Mouse (Mus musculus) T-helper 2 cell (primary cell): ENCODE measurements around the gene Tm7sf3.

Source experiments
- in situ Hi-C: fragments of 300-600 bp; cut with MboI, MseI; formaldehyde crosslinking; loops from one replicate; pipeline ENCODE4 v1.15.1; 2025; ENCODE audit warnings: high pct_unique_total_duplicates

Tm7sf3 gene

DNA sequence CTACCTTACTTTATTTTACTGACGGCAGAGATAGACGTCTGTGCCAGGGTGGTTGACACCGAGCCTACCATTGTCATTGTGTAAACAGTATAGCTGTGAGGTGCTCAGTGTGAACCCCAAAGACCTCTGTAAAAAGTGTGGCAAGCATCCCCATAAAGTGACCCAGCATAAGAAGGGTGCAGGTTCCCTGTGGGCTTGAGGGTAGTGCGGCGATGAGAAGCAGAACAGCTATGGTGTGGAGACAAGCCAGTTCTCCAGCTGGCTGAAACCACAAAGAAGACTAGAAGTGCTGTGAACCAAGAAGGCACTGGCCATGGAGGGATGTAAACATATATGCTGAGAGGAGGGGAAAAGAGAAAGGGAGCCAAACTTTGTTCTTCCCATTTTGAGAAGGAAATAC is 19.0 kb upstream of the Tm7sf3 start:
- in situ Hi-C loops: loop anchor here (5.0 kb wide), 1 partner anchor 111 kb away; no protein-coding TSS in a partner anchor

DNA sequence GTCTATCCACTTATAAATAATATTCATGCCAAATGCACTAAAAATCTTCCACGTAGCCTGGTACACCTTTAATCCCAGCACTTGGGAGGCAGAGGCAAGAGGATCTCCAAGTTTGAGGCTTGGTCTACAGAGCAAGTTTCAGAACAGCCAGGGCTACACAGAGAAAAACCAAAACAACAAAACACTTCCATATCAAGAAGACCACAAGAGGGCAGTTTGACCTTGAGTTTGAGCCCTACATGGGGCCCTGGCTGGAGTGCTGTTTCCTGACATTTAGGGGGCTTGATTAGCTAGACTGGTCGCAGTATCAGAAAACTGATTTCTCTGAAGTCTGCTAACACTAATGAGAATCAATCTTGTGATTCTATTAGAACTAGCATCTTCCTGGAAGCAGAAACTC is 18.0 kb upstream of the Tm7sf3 start:
- in situ Hi-C loops: loop anchor here (5.0 kb wide), 1 partner anchor 112 kb away; no protein-coding TSS in a partner anchor

DNA sequence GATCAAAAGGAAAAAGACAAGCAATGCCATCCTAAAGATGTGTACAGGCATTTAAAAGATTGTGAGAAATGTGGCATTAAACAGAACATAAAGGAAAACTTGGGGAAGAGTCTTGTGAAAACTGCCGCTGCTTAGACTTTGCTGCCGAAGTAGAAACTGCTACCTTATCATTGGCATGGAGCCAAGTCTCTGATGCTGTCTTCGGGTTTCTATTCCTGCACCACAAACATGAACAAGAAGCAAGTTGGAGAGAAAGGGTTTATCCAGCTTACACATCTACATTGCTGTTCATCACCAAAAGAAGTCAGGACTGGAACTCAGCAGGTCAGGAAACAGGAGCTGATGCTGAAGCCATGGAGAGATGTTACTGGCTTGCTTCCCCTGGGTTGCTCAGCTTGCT is 10.6 kb upstream of the Tm7sf3 start:
- in situ Hi-C loops: no loop called here

DNA sequence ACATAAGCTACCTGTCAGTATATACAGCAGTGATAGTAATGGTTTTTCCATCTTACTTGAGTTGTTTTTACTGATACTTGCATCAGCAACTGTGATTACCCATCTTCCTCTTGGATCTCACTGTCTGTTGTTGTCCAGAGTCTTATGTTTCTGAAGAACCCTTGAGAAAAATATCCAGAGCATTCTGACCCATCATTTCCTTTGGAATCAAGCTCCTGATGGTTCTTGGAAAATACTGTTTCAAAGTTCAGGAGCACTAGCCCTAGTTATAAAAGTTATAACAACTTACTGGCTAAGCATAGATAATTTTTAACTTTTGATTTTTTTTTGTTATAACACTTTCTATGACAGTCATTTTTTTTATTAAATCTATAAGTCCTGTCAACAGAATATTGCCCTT is 8.8 kb upstream of the Tm7sf3 start:
- in situ Hi-C loops: no loop called here

DNA sequence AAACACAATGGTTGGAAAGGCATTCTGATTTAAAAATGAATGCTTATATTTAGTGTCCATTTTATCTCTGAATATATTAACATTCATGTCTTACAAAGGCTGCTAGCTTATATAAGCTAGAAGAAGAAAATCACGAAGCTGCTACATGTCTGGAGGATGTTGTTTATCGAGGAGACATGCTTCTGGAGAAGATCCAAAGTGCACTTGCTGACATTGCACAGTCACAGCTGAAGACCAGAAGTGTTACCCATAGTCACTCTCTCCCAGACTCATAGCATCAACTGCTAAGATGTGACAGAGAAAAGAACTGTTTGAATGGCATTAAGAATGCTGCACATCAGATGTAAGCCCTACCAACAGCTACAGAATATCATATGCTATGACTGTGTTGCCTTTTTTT is 7.4 kb upstream of the Tm7sf3 start:
- in situ Hi-C loops: no loop called here

DNA sequence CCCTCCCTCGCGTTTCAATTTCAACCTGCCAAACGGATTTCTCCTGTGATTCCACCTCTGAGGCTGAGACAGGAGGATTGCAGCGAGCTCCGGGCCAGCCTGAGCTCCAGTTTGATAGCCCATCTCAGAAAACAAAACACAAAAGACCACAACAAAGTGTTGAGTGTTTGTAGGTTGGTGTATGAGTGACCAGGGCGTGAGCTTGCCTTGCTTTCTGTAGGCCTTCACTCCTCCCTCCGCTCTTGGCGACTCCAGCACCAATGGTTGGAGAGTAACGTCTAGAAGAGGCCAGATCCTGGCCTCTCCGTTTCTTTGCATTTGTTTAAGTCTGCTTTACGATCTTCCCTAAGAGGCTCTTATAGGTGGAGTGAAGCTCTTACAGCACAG is 553 bp upstream of the Tm7sf3 start:
- in situ Hi-C loops: loop anchor here (5.0 kb wide), 1 partner anchor 66 kb away; the partner anchor contains the start of genes Fgfr1op2 and Ints13

DNA sequence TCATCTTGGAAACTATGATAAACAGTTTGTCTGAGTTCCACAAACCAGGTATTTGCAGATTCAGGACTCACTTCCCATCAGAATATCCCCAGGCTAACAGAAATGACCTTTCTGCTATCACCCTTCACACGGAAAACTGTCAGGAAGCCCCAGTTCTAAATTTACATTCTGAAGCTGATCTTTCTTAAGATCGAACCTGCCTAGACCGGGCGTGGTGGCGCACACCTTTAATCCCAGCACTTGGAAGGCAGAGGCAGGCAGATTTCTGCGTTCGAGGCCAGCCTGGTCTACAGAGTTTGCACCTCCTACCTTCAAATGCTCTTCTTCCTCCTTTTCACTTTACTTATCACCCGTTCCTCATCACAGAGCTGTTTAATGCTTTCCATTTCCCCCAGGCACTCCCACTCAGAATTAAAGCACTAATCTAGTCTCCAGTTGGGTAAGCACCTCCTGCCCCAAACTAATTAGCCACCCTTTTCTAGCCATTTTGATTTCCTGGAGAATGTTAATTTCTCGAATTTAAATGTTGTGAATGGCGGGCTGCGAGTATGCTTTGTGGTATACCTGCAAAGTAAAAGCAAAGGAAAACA is 908 bp downstream of the Tm7sf3 start:
- in situ Hi-C loops: loop anchor here (5.0 kb wide), 1 partner anchor 64 kb away; the partner anchor contains the start of genes Fgfr1op2 and Ints13

DNA sequence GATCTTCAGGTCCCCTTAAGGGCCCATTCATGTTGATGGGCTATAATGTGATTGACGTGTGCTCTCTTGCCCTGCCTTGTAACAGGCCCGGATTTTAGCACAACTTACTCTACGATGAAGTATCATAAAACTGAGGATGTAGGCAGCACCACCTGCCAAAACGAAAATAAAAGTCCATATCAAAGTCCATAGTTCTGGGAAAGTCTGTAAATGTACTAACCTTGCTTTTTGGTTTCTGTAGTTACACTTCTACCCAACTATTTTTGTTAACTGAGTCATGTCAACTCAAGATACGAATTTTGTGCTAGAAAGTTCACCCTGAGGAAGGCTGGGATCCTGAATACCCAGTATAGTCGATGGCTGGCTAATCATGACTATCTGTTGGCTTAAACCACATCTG is 1.6 kb downstream of the Tm7sf3 start:
- in situ Hi-C loops: loop anchor here (5.0 kb wide), 1 partner anchor 64 kb away; the partner anchor contains the start of genes Fgfr1op2 and Ints13

DNA sequence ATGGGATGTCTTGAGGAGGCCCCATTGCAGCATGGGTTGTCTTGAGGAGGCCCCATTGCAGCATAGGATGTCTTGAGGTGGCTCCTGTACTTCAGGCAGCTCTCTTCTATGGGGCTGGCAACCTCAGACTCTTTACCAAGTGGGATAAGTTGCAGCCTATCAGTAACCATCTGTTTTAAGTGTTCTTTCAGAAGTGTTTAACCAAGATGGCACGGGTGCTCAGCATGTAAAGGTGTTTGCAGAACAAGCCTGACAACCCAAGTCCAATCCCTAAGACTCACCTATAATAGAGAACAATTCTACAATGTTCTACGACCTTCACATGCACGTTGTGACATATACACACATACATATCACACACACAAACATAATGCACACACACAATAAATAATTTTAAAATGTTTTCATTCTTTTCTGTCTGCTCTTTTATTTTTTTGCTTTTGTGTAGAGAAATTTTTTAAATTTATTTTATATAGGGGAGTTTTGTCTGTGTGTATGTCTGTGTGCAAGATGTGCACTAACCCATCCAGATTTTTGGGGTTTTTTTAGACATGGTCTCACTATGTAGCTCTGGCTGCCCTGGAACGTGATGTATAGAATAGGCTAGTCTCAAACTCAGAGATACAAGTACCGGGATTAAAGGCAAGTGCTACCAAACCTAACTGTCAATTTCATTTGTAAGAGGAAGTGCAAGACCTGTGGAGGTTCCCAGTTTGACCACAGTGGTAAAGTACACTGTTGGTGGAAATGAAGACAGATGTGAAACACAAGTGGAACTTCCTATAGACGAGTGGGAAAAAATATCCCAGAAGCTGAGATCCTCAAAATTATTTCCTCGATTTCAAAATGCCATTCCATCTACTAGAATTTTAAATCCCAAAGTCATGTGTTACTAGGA is 2.3 kb downstream of the Tm7sf3 start:
- in situ Hi-C loops: loop anchor here (5.0 kb wide), 1 partner anchor 63 kb away; the partner anchor contains the start of genes Fgfr1op2 and Ints13

DNA sequence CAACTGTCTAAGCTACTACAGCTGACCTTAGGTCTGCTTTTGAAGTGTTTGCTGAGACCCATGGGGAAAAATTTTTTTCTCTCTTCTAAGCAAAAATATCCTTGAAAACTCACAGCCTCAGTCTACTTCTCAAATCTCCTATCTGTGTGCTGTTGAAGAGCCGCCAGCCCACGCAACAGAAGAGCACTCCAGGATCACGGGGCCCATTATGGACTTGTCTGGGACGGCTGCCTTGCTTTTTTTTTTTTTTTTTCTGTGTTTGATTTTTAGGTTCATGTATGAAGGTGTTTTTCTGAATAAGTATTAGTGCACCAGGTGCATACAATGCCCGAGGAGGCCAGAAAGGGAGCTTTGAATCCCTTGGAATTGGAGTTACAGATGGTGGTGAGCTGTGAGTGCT is 6.1 kb downstream of the Tm7sf3 start:
- in situ Hi-C loops: no loop called here

DNA sequence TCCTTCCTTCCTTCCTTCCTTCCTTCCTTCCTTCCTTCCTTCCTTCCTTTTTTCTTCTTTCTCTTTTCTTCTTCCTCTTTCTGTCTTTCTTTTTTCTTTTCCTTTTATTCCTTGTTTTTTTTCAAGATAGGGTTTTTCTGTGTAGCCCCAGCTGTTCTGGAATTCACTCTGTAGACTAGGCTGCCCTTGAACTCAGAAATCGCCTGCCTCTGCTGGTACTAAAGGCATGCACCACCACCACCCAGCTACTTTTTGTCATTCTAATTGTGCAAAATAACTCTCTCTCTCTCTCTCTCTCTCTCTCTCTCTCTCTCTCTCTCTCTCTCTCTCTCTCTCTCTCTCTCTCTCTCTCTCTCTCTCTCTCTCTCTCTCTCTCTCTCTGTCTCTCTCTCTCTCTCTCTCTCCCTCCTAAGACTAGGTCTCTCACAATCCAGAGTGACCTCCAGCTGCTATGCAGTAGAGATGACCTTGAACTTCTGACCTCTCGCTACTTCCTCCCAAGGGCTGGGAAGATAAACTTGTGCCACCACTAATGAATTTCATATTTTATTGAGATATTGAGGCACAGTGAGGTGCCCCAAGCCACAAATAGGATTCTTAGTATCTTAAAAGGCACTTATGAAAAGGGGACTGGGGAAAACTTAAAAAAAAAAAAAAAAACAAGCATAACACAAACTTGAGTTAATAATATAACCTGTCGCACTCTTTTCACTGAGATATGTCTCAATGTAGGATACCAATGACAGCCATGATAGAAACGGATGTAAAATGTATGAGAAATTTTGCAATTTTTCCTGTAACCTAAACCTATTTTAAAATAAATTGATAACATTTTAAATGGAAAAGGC is 7.6 kb downstream of the Tm7sf3 start:
- in situ Hi-C loops: no loop called here

DNA sequence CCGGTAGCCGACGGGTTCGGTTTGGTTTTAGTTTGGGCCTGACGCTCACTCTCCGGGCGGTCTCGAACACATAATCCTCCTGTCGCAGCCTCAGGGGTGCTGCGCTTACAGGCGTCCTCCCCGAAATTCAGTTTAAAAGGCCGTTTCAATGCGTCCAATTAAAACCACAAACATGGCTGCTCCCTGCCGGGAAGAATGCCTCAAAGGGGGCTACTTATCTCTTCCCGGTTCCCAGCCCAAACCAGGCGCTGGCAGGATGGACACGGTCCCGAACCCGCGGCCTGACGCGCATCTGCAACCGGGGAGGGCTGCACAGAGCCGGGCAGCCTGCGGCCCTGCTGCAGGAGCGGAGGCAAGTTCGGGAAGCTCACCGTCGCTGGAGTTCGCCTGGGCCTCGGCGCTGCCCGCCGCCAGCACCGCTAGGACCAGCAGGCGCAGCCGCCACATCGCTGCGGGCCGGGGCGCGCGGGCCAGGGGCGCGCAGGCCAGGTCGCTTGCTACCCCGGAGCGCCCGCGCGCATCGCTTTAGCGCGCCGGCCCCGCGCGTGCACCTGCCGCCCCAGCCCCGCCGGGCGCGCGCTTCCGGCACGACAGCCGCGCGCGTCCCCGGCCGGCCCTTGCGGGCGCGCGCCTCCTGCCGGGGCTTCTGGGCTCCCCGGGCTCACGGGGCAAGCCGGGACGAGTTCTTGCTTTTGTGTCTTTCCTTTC is 8.5 kb downstream of the Tm7sf3 start:
- in situ Hi-C loops: no loop called here

DNA sequence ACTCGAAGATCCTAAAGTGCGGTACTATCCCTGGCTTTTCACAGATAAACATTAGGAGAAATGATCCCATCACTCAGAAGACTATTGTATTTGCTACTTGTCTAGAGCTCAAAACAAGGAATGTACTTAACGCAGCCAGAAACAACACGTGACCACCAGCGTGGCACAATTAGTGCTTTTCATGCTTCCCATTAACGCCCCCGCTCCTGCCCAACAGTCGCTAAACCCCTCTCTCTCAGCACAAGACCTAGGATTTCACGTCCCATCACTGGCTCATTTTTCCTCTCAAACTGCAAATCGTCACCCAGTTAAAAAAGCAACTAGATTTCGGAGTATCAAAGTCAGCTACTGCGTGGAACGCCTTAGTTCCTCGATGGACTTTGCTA is 9.0 kb downstream of the Tm7sf3 start:
- in situ Hi-C loops: no loop called here

DNA sequence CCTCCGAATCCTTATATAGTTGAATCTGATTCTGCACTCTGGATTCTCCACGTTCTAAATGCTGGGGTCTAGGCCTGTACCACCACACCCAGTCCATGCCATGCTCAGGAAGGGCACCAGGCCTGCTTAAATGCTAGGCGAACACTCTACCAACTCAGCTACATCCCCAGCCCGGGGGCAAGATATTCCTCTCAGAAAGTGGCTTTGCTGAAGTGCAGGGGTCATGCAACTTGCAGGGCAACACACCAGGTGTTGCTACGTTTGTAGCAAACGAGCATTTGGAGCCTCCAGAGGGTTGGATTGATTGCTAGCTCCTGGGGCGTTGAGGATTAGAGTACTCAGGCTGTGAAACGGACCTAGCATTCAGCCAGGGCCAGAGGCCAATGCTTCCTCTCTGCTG is 9.5 kb downstream of the Tm7sf3 start:
- in situ Hi-C loops: no loop called here

DNA sequence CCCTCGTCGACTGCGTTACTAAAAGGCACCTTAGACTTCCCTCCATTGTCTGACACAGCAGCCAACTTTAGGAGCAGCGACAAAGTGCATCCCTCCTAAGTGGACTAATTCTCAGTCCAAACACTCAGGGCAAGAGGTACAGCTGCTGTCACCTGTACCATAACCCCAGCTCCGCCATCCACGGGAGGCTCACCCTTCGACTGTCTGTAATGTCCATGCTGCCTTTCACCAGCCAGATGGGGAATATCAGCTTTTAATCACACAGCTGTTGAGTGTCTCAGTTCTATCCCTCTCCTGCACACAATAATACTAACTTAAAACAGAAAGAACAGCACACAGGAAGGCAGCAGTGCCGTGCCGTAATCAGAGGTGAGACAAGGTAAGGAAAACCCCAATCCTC is 10.2 kb downstream of the Tm7sf3 start:
- in situ Hi-C loops: no loop called here

DNA sequence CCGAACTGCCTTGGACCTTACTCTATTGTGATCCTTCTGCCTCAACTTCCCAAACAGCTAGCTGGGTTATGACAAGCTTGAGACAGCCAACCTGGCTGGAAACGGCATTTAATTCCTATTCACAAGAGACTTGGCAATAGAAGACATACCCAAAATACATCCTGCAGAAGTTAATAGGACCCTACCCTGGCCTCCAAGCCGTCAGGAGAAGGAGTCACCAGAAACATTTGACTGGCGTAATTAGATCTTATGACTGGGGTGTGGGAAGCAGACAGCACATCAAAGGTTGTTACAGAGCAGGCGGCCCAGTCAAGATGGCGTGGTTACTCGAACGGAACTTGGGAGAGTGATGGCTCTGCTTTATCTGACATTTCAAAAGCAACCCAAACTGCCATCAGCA is 10.8 kb downstream of the Tm7sf3 start:
- in situ Hi-C loops: no loop called here

DNA sequence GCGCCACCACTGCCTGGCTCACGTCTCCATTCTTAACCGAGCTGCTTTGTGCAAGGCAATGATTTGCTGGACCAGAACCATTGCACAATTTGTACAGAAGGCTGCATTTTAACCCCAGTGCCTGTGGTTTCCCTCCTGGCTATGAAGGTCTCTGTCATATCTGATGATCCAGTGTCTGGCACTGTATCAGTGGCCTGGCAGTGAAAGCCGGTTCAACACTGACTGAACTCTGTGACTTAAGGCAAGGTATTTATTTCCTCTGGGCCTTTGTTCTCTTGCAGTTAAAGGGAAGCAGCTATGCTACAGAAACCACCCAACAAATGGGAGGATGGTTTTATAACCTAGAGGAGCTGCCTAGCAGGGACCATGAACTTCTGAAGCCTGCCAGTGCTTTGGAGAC is 11.7 kb downstream of the Tm7sf3 start:
- in situ Hi-C loops: no loop called here

DNA sequence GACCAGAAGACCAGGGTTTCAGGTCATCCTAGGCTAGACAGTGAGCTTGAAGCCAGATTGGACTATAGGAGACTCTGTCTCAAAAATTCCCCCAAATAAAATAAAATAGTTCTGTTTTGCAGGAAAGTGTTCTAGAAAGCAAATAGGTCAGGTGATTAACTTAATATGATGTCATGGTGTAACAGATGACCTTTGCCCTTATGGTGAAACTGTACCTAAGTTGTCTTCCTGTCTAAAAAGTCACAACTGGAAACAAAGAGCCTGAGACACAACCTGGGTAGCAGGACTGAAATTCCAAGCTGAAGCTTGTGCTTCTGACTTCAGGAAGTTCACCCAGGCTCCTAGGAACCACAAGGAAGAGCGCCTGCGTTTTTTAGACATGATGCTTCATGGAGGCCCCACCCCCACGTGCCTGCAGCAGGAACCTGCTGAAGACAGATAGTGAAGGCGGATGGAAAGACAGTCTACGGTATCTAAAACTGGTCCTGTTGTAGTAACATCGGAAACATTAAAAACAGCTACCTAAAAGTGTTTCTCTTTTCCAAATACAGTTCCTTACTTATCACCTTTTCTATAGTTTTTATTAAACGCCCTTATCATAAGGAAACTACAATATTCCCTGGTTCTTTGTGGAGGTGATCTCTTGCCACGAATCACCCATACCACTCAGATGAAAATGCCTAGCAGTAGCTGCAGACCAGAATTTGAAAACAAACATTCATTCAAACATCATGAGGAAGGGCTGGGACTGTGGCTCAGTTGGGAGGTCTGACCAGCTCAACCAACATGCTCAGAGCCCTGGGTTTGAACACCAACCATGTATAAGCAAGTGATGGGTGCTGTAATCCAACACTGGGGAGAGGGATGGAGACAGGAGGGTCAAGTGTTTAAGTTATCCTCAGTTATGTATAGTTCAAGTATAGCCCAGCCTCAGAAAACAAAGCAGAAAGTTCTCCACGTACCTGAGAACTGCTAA is 12.6 kb downstream of the Tm7sf3 start:
- in situ Hi-C loops: no loop called here

DNA sequence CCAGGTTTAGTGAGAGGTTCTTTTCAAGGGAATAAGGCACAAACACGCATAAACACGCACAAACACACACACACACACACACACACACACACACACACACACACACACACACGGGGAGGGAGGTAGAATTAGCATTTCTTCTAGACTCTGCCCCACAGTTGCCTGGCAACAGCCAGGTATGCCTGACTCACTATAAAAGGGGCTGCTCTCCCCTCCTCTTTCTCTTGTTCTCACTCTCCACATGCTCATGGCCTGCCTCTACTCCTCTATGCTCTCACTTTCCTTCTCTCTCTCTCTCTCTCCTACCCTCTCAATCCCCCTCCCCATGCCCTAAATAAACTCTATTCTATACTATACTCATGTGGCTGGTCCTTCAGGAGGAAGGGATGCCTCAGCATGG is 14.5 kb downstream of the Tm7sf3 start:
- in situ Hi-C loops: no loop called here

DNA sequence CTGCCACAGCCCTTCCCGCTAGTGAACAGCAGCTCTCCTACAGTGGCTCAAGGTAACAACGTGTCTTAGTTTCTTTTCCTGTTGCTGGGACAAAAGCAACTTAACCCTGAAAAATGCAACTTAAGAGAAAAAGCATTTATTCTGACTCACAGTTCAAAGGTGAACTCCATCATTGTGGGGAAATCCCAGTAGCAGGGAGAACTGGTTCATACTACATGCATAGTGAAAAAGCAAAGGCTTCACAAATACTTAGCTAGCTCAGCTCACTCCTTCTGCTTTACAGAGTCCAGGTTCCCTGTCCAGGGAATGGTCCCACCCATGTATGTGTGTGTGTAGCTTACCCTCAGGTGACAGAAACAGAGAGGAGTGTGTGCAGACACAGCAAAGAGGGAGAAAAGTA is 26.0 kb downstream of the Tm7sf3 start:
- in situ Hi-C loops: no loop called here
